Mouse (Mus musculus) cerebellum, adult 9-11 months (tissue): ENCODE measurements at regions not wholly inside any gene's neighbourhood (a gene's known extent, or its start where the extent isn't known, plus 50 kb on each side); places are given as distances from the start of the nearest gene placed in this dataset.

Experiments
- DNase-seq: peaks from one replicate; pipeline ENCODE4 v3.0.0; 2022

DNA sequence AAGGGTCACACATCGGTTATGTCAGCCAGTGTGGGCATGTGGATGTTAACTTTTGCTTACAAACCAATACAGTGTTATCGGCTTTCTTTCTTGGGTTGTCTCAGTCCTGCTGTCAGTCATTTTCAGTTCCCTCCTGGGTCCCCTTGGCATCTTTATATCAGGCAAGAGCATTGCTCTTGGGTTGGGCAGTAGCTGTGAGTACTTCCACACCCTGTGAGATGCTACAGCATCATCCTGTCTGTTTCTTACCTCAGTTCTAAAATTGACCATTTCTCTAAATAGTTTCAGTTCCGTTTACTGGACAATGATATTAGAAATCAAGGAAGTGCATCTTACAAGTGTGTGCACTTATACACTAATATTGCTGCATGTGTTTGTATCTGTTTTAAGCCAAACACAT is 104.9 kb upstream of the Sgk1 start:
- DNase-seq = no peak

DNA sequence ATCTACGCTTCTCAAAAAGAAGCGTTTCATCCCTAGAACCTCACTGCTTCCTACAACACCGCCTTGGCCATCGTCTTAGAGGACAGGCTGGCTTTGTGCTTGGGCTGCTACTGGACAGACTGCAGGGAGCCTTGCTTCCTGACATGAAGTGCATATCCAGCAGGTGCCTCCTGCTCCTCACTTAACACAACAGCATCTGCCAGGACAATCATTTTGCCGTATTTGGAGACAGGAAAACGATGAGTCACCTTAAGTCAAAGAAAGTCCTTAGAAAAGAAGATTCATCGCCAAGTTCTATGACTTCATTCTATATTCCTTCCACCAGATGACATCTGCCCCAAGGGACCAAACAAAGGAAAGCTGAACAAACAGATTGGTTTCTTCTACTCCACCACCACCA is 98.5 kb upstream of the Sgk1 start:
- no peak for DNase-seq

DNA sequence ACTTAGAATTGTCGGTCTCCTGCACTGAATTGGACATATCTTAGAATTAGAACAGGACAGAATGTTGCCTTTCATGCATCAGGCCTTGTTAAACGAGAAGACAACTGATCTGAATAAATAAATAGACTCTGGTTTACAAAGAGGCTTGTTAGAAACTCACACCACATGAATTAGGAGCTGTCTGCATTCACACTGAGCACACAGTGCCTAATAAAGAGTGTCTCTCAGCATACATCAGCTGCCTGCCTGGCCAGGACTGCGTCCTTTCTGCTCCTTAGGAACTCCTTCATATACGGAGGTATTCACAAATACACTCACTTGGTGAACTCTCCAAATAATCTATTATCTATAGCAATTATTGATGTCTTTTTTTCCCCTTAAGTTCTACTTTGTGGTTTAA is 96.9 kb upstream of the Sgk1 start:
- no peak for DNase-seq

DNA sequence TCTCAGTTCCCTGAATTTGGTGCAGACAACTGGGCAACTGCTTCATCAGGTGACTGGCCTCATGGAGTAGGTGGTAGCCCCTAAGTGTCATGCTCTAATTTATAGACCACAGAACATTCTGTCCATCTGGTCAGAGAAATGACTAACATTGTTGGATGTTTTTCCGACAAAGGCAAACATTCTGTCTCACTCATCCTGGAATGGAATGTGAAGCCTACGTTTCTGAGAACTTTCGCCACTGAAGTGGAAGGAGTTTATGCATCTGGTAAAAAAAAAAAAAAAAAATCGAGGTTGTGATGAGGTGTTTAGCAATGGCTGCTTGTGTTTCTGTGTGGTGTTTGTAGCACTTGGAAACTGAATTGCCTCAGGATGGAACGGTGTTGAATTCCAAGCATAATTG is 96.2 kb upstream of the Sgk1 start:
- DNase-seq = no peak

DNA sequence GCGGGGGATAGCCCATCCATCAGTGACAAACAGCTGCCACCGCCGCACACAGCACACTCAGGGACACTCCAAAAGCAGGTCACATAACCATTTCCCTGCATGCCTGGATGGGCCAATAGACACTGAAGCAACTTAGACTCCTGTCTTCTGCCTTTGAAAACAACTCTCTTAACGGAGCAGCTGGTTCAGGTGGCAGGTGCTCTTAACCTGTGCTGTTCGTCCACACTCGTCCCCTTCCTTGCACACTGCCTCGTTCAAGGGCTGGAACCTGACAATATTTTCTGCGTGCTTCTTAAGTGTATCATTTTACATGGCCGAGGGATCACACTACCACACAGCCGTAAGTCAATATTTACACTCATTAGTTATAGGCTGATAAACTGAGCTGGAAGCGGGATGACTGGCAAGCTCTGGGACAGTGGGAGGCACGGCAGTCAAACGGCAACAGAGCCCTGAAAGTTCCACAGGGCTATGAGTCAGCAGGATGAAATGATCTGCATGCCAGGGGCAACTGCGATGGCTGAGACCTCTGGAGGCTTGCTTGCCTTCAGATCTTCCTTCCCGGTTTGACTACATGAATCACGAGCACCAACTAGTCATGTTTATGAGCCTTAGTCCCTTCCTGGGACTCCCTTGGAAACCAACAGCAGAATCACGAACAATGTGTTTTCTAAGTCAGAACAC is 92.0 kb upstream of the Sgk1 start:
- no peak for DNase-seq

DNA sequence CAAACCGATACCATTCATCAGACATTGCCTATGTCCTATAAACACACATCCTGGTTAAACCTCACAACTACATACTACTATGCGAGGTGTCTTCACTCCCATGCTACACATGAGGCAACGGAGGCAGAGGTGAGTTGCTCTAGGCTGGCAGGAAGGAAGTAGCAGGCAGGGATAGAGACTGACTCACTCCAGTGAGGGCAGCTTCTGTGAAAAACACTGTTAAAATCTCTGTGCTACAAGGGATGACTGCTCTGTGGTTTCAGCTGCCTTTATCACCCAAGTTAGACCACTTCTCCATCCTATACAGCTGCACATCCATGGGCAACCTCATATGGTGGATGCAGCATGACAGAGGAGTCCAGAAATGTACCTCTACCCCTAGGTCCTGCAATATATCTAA is 91.0 kb upstream of the Sgk1 start:
- no peak for DNase-seq

DNA sequence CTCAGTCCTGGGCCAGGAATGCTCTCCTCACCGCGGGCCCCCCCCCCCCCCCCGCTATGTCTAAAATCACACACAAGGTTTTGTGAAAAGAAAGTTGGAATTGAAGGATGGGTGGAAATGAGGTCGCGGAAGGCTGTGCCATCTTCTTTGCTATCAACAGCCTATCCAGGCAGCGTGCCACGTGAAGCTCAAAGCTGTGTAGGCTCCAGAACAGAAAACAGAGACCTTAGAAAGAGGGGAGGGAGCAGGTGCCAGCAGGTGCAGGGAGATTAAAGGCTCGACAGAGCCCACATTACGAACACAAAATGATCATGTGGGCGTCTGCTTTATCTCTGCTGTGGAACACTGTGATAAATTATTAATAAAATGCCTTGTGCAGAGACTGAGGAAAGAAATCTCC is 89.6 kb upstream of the Sgk1 start:
- no peak for DNase-seq

DNA sequence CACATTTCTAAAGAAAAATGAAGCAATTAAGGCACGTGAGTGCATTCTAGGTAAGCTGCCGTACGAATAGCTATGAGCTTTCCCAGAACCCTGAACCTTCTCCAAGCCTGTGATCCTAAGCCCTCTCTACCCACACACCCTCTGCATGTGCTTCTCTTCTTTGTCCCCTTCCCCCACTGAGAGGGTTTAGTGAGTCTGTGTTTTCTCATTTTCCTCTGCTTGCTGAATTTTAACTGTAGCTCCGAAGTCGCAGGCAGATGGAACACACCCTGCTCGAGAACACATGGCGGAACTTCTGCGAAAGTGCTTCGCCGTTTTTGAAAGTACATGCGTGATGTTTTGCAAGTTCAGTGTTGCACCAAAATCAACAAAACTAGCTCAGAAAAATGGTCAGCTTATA is 88.3 kb upstream of the Sgk1 start:
- DNase-seq = no peak

DNA sequence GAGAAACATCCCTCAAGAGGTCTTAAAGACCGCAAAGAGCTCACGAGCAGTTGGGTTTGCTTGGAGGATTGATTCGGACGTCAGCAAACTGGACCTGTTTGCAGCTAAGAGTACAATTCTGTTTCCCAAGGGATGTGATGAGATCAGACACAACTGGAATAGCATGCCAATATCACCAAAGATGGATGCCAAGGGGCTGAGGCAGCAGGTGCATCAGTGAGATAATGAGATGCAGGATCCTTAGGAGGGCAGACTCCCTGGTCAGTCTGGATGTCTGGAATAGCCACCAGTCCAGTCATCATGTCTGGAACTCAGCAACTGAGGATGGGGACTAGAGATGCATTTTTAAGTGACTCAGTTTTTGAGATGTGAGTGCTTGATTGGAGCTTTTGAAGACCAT is 85.6 kb upstream of the Sgk1 start:
- DNase-seq = no peak

DNA sequence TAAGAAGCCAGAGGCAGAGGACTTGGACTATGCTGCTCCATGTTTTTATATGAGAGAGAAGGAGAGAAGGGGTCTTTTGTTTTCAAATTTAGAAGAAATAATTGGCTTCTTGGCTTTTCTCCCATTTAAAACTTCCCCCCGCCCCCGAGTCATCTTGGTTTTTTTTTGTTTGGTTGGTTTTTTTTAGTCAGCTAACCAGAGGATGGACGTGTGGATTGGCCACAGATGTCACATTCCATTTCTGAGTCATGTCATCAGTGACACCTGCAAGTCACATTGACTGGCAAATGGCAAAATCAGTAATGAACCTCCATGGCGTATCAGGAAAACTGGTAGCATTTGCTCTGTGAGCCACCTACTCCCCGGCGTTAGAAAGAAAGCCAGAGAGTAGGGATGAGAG is 83.9 kb upstream of the Sgk1 start:
- DNase-seq = no peak

DNA sequence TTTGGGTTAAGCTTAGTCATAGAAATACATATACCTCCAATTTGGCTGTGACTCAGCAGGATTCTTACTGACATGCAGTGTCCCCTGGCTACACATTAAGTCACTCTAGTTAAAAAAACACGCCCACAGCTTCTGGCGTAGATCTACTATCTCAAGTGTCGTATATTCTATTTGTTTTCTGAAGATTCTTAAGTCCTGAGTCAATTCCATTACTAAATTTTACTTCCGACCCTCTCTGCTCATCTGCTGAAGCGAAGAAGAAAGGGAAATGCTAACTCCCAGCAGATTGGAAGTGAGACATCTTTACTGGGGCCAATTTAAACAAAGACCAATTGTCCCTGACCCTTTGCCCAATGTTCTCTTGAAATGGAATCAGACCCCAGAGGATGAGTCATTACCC is 80.4 kb upstream of the Sgk1 start:
- no peak for DNase-seq

DNA sequence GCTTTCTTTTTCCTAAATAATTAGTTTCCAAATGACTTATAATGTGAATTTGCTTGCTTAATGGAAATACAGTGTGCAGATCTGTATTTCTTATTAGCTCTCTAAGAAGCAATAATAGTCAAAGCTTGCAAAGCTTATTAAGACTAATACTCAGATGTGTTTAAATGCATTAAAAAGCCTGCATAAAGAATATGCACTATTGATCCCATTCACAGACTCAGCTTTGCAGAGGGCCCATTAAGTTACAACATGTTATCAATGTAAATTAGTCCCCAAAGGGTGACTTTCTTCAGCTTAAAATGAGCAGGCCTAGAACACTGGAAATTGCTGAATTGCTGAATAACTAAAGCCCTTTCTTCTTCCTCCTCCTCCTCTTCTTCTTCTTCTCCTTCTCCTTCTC is 78.8 kb upstream of the Sgk1 start:
- no peak for DNase-seq

DNA sequence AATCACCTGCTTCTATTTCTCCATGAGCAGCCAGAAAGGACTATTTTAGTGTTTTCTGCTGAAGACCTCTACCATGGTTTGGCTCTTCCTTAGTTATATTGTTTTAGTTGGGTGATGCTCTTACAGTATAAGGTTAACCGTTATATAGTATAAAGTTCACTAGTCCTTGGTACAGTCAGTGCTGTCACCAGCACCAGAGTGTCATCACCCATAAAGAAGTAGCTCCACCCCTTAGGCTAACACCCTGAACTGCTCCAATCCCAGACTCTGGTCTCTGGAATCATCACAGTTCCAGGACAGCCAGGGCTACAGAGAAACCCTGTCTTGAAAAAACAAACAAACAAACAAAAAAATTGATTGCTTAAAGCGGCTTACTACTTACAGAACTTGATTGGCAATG is 77.2 kb upstream of the Sgk1 start:
- DNase-seq = no peak

DNA sequence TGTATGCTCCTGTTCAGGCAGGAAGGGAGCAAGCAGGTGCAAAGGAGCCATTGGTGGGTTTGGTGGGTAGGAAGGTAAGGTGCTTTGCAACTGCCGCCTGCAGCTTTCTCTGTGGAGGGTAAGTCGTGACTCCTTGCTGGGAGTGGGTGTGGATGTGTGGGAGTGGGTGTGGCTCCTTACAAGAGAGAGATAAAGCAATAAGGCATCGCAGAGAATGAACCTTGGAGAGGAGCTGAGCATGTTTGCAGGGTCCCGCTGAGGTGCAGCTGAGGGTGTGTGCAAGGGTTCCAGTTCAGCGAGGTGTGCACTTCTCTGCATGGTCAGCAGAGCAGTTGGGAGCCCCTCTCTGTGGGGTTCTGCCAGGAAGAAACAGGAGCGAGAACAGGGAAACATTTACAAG is 76.4 kb upstream of the Sgk1 start:
- DNase-seq = no peak

DNA sequence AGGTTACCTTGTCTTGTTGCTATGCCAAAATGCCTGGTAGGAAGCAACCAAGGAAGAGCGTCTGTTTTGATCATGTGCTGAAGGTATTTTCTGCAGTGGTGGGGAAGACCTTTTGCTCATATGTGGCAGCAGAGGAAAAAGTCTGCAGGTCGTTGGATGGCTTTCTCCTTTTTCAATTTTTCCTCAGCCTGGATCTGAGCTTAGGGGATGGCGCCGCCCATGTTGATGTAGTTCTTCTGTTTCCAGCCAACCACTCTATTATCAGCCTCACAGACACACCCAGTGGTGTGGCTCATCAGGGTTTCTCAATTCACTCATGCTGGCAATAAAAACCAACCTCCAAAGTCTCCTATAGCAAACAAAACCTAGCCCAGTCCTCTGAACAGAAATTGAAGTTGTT is 75.3 kb upstream of the Sgk1 start:
- DNase-seq = no peak

DNA sequence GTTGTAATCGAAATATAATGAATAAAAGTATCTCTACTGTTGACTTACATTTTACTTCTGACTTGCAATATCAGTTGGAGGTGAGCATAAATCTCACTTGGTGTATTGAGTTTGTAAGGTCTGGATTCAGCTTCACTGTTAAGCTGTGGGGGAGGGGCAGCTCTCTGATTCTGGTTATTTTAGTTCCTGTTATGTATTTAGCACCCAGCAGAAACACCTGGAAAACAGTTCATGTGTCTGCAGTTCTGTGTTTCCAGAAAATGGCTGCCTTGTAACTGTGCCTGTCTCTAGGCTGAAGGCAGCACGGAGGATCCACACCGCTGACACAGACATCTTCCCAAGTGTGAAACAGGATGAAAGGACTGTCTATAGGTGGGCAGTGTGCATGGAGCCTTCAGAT is 62.3 kb upstream of the Sgk1 start:
- no peak for DNase-seq

DNA sequence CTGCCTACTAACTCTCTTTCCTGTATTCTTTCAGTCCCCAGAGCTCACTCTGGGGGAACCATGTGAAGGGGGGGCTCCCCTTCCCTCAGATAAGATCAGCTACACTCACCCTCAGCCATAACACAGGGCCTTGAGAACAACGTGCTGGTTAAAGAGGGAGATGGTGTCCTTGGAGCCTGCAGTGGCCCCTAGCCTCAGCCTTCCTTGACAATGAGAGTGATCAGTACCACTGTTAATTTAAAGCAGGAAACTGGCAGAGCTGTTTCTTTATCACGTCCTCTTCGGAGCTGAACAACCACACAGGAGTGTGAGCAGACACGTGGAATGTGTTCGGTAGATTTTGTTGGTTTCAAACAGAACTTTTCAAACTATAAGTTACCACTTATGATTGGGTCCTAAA is 60.6 kb upstream of the Sgk1 start:
- DNase-seq = no peak

DNA sequence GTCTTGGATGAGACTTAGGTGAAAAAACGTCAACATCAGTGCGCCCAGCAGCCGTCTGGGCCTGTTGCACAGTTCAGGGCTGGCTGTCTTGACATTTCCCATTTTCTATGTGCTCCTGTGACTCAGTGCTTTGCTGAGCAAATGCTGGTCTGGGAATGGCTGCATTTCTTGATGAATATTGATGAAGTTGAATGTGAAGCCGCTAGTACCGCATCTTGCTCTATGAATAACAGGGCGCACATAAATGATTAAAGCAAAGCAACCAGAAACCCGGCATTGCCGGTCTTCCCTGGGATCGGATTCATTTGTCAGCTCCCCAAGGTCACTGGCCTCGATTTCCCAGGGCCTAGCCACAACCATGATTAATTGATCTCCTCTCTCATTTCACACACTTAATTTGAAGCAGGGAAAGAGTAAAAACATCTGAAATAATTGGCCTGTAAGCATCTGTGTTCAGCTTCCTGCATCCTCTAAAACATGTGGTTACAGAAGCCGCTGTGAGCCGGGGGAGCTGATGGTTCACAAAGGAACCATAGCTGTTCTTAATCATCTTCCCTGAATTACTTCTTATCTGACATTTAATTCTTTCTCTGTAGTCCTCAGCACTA is 57.5 kb upstream of the Sgk1 start:
- DNase-seq = no peak

DNA sequence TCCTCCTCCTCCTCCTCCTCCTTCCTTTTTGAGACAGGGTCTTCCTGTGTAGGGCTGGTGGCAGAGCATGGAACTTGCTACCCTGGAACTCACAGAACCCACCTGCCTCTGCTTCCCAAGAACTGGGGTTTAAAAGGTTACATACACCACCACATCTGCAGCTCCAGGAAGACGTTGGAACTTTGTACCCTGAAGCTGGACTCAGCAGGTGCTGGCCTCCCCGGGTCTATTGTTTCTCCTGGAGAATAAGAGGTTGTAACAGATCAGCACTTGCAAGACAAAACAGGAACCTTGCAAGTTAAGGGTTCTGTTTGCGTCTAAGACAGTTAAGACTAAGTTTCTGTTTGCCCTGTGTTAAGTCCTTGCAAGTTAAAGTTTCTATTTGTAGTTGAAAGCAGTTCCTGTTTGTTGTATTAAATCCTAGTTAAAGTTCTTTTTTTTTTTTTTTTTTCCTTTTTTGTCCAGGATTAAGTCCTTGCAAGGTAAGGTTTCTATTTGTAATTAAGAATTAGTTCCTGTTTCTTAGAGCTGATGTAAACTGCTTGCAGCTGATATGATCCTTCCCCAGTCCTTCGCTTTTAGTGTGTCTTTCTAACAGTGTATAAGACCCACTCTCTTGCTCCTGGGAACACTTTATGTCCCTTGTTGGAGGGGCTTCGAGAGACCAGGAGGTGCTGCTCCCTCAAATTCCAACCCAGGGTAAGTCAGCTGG is 55.0 kb upstream of the Sgk1 start:
- no peak for DNase-seq

DNA sequence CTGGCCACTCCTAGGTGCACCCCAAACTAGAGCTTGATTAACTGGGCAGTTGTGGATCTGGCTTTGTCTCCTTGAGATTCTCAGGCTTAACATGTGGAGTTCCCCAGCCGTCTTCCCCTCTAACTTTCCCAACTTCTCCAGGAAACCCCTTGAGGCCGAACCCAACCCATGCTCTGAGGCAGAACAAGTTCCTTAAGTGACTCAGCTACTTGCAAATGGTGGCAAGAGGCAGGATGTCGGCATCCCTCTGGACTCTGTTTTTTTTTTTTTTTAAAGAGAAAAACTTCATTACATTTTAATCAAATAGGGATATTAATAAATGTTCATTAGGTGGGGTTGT is 54.5 kb upstream of the Sgk1 start:
- DNase-seq = no peak

DNA sequence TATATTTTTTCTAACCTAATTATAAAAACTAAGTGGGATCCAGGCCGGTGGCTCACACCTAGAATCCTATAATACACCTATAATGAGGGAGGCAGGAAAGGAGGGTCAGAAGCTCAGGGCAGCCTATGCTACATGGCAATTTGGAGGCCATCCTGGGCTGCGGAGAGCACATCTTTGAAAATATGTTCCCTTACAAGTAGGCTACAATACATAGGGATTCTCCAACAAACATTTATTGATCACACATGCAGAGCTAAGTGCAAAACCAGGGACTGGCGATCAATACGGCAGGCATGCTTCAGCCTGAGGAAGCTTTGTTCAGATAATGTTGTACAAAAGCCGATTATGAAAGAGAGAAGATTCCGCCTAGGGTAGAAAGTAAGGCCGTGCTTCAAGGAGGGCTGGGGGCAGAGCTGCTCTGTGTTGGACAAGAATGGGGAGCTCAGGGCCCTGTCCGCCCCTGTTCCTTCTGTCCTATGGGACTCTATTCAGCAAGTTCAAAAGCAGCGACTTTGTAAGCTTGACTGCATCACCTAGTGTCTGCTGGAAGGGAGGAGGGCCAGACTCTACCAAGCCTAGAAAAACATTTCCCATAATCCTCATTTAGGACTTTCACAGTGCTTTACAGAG is 53.4 kb upstream of the Sgk1 start:
- no peak for DNase-seq

DNA sequence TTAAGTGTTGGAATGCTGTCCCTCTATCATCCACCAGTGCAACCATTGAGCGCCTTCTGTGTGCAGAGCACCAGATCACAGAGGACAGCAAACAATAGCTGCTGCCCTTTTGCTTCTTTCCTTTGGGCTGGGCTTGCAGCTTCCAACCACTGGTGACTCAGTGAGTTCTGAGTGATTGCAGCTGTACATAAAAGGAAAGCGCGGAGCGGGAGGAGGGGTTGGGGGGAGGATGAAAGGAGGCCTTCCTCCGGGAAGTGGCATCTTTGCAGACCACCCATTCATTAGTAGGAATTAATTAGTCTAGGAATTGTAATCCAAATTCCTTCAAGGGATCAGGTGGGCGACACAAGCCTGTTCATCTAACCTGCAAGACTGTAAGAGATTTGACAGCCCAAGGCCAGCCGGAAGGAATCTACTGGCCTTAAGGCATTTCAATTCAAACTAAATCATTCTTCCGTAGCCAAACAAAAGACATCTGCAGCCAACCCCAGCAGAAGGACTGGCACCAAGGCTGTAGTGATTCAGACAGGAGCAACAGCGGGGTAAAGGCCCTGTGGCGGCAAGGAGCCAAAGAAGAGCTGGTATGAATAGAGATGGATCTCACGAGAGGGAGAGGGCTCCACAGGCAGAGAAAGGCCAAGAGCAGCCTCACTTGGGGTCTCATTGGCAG is 52.8 kb upstream of the Sgk1 start:
- no peak for DNase-seq

DNA sequence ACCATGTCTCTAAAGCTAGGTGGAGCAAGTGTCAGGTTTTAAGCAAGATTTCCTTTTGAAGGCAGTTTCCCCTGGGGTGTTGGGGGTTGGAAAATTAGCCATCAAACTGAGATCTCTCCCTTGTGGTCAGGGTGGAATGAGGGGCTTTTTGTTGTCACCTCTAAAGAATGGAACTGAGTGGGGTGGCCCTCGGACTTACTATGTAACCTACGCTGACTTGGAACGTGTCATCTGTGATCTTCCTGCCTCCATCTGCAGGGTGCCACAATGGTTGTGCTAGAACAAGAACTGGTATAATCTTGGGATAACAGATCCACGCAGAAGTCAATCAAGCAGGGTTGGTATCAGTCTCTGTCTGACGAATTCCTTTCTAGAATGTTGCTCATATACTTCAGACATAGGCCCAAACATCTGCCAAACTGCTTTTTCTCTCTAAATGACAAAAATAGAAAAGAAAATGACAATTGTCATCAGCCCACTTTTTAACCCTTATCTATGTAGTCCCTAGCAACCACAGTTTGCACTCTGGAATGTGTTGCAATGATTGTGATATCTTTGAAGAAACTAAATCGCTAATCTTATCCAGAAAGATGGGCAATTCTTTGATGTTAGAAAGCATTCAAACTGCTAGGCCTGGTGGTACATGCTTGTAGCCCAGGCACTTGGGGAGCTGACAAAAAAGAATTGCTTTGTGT is 50.8 kb upstream of the Sgk1 start:
- DNase-seq = no peak
